Mouse (Mus musculus): ENCODE measurements at regions not wholly inside any gene's neighbourhood (a gene's known extent, or its start where the extent isn't known, plus 50 kb on each side); places are given as distances from the start of the nearest gene placed in this dataset.
A peak's percentile ranks its signal among the peaks of the same experiment; 100 is the strongest.

DNA sequence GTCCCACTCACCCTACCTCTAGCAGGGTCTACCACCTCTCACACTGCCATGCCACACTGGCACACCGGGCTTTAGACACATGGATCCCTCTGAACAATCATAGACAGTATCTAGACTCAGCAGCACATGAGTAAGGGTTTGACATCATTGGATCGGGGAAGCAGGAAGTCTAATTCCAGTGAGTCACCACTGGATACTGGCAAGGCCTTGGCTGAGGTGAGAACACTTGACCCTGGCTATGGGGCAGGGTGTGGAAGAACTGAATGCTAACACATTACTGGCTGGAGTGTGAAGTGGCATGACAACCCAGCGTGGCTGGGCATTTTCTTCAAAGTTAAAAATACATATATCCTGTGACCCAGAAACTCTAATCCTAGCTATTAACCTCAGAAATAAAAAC, 114.4 kb downstream of the H2afy start:
- no peak for DNase-seq (ENCODE audit: low read depth, low spot score)

GRCm38 (mm10) chr13:56014006-56014405, 122.2 kb downstream of the H2afy start:
- DNase-seq (ENCODE audit: low read depth, low spot score), result peak; percentile 32

- no peak for DNase-seq (ENCODE audit: low read depth, low spot score)
These were observed 125.7 kb downstream of the H2afy start for GRCm38 (mm10) chr13:56010416-56010815.

DNA sequence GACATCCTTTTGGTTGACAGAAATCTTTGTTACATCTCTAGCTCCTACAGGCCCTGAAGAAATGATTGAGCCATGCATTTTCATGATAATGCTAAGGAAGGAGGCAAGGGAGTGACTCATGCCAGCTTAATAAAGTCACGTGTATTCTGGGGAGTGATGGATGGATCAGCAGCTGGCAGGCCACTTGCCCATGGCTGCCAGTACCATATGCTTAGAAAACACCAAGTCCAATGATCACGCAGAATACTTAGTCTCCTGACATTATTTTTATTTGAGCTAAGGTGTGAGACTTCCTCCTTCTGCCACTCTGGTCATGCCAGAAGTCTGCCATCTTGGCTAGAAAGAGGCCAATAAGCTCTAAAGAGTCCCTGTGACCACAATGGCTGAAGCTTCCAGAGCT, 129.3 kb downstream of the H2afy start:
- DNase-seq (ENCODE audit: low read depth, low spot score), result no peak

GRCm38 (mm10) chr13:56005746-56006145, 130.4 kb downstream of the H2afy start:
- DNase-seq (ENCODE audit: low read depth, low spot score), result no peak

DNA sequence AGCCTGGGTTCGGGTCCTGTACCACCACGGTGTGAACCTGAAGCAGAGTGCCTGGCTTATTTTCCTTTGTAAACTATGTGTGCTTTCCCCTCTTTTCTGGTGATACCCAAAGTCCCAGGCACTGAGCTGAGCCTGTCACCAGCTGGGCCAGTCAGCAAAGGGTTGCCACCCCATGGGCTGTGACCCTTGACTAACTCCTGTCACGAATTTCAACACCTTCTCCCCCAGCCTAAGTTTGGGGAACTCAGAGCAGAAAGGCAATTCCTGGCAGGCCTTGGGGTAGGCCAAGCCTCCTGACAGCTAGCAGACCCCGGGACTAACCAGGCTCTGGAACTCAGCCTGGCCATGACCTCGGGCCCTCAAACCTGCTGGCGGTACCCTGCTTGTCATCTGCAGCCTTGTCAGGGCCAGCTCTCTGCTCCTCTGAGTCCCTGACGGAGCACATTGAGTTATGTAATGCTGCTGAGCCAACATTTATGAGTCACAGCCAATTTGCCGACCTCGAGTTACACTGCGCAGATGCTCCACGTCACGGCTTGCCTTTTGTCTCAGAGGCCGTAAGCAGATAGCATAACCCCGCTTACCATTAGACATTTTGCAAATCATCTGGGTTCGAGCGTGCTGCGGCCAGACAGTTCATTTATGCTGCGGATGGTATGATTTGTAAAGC, 132.3 kb downstream of the H2afy start:
- DNase-seq (ENCODE audit: low read depth, low spot score), result no peak

DNA sequence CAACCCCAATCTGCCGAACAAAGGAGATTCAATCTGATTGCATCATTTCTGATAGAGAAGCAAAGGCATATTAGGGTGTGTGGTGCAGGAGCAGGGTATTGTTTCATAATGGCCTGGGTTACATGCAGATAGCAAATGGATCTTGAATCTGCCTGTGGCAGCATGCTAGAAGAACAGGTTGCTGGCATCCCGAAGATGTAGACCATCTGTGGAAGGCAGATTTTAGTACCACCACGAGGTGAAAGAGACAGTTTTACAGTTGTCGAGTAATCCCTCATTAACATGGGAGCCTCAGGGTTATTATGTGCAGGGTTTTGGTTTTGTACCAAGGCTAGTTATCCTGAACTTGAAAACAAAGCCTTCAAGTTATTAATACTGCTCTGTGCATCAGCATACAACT, 140.9 kb downstream of the H2afy start:
- no peak for DNase-seq (ENCODE audit: low read depth, low spot score)

DNA sequence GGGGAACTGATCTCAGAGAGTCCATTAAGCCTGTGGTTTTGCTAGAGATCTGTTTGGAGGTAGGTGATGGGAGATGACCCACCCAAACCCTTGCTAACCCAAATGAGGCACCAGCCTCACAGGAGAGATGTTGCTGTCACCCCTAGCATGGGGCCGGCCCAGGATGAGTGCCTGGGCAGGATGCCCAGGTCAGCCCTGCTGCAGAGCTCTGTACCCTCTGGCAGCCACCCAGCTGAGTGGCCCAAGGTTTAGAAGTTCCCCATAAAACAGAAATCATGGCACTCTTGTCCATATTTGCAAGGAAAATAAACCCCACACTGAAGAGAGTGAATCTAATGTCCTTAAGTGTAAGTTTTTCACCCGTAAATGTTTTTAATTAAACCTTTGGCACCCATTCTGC, 141.7 kb downstream of the H2afy start:
- no peak for DNase-seq (ENCODE audit: low read depth, low spot score)

- DNase-seq (ENCODE audit: low read depth, low spot score), result no peak
These were observed 143.5 kb downstream of the H2afy start for GRCm38 (mm10) chr13:55992699-55993098.

DNA sequence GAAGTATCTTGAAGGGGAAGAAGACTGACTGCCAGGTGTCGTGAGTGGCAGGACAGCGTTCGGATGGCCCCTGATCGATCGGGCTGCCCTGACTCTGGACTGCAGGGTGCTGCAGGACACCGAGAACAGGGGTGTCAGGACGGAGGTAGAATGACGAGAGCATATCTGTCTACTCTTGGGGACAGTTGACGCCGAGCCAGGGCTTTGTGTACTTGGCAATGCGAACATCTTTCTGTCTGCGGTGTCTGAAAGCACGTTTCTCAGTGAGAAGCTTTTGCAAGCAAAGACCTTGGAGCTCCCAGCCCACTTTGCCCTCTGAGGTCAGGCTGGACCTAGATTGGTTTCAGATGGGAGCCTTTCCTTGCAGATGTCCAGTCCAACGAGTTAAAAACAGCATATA, 144.9 kb downstream of the H2afy start:
- no peak for DNase-seq (ENCODE audit: low read depth, low spot score)

DNA sequence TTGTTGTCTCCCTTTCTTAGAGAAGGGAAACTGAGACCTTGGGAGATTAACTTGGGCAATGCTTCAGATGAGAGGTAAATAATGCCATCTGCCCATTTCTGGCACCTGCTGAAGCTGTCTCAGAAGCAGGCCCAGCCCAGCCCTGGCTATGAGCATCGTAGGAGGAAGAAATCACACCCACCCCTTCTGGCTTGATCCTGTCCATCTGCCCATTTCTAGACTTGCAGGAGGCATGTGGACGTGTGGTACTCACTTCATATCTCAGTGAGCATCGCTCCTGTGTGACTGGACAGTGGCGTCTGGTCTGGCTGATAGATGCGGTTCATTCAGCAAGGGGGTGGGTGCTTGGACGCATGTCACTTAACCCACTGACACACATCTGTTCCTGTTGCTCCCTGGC, 146.0 kb downstream of the H2afy start:
- DNase-seq (ENCODE audit: low read depth, low spot score), result no peak

GRCm38 (mm10) chr13:55989401-55989800, 146.8 kb downstream of the H2afy start:
- DNase-seq (ENCODE audit: low read depth, low spot score), result no peak

DNA sequence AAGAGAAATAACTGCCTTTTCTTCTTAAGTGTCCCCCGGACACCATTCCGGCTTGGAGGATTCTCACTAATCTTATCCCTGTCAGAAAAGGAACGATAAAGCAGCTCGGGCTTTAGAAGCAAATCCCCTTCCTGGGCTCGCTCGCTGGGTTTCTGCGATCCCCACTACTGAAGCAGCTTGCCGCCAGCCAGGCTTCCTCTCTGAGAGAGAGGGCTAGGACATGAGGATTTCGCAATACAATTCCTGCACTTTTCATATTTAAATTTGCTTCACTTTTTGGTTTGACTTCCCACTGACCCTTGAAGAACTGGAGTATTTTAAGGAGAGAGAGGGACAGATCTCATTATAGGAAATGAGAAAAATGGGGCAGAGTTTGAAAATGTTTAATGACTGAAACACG, 149.4 kb upstream of the Pitx1 start:
- DNase-seq (ENCODE audit: low read depth, low spot score), result no peak

- no peak for DNase-seq (ENCODE audit: low read depth, low spot score)
These were observed 148.8 kb upstream of the Pitx1 start for GRCm38 (mm10) chr13:55984772-55985171.

DNA sequence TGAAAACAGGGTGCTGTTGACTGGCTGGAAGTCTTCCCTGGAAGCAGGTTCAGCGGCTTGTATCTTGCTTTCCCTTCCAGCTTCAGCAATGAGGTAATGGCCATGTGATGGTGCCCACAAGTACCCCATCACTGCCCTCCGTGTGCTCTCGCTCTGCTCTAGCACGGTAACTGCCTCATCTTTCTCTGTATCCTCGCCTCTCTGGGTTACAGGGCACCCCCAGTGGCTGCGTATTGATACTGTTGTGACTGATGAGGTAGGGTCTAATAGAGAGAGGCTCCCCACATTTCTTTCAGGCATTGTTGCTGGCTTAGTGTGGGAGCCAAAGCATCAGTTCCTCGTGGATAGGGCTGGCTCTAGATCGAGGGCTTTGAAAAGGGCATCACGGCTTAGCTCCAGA, 147.9 kb upstream of the Pitx1 start:
- no peak for DNase-seq (ENCODE audit: low read depth, low spot score)

DNA sequence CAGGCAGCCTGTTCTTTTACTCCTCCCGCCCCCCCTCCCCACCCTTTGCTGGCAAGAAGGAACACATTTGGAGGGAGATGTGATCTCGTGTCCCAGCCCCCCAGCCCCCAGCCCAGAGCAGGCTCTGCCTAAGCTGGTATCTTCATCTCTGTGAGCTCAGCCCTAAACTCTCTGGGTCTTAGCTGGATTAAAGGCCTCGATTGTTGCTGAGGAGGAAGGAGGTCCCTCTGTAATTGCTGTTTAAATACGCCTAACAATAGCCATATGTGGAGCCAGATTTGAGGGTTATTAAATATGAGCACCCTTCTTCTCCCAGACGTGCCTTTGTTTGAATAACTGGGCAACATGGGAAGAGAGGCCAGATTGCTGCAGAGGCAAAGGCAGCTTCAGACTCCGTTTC, 145.0 kb upstream of the Pitx1 start:
- no peak for DNase-seq (ENCODE audit: low read depth, low spot score)

DNA sequence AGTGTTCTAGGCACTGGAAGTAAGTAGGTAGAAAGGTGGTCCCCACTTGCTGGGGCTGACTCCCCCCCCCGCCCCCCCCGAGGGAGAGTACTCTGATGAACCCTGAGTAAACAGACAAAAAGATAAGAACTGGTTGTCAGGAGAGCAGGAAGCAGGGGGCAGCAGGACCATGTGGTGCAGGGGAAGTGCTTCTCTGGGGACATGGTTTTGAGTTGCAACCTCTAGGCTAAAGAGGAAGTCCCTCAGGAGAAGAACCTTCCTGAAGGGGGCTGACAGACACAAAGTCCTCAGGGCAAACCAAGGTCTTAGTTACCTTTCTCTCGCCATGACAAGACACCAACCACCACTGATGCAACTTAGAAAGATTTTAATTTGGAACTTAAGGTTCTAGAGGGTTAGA, 141.9 kb upstream of the Pitx1 start:
- DNase-seq (ENCODE audit: low read depth, low spot score), result no peak

DNA sequence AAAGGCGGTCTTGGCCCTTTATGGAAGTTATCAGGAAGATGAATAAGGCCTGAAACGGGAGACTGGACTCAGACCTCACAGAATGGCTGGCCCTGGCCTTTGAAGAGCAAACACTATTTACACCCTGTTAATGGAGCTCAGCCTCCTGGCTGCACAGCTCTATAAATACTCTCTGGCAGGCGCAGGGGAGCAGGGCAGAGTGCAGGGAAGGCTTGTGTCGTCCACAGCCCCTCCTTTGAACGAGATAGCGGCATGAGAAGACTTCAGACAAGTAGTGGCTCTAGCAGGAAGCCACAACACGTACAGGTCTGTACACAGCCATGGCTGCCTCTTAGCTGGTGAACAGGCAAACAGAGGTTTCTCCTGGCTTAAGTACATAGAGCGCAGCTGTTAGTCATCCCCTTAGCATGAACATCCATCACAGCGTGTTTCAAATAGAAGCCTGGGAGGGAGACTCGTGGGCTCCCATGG, 141.0 kb upstream of the Pitx1 start:
- DNase-seq (ENCODE audit: low read depth, low spot score), result no peak

DNA sequence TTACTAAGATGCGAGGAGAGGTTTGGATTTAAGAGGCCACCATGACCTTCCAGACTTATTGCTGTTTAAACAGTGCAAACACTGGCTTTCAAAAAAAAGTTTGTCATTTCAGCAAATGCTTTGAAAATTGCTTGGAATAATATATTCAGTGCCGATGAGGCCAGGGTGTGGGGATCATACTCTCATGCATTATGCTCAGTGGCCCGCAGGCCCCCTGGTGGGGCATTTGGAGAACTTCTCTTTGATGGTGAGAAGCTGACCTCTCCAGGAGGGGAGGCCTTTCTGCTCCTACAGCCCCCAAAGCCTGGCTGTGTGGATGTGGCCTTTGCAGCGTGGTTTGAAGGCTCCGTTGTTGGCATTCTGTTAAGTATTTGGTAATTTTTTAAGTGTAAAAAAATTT, 138.1 kb upstream of the Pitx1 start:
- peak; percentile 60 for DNase-seq (ENCODE audit: low read depth, low spot score)

GRCm38 (mm10) chr13:55970687-55971086, 134.7 kb upstream of the Pitx1 start:
- no peak for DNase-seq (ENCODE audit: low read depth, low spot score)

- DNase-seq (ENCODE audit: low read depth, low spot score), result peak; percentile 28
These were observed 133.5 kb upstream of the Pitx1 start for GRCm38 (mm10) chr13:55969473-55969872.

GRCm38 (mm10) chr13:55967151-55967550, 131.2 kb upstream of the Pitx1 start:
- no peak for DNase-seq (ENCODE audit: low read depth, low spot score)

DNA sequence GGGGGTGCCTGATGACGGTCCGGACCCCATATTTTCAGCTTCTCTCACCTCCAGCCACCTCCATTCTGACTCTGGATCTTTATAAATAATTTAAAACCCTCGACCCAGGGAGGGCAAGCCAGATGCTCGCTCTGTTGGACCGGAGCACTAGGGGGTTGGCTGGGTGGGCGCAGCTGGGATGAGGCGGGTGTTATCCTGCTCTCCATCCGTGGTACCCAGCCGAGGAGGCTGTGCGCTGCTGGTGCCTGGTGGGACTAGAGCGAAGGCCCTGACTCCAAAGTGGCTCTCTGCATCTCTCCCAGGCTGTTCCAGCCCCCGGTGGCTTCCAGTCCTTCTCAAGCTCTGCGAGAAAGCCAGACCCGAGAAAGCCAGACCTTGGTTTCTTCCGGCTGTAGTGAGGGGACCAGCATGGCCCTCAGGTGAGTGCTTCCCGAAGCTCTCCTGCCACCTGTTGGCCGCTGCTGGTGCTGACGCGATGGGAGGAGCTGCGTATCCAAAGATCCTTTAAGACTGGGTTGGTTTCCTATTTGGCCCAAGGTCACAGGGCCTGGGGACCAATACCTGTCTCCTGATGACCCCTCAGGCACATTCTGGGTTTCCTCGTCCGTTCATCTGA, 127.1 kb upstream of the Pitx1 start:
- peak; percentile 60 for DNase-seq (ENCODE audit: low read depth, low spot score)

Measured in A20 (cell line).